14 mouse cellular contexts compared by ENCODE assay signal in genomic region chr11:70720567-70720966, GRCm38 (mm10). TPM values are rescaled to one million over a fixed set of nuclear protein-coding genes. Genes with fewer than 3 reads are reported as not detected.
A peak's percentile ranks its signal among the peaks of the same experiment; 100 is the strongest.
DNase-seq lines count a peak whose midpoint lies in the region; ATAC-seq and TF ChIP-seq lines count a peak whose summit lies in the region.
"Had no signal": no experiment of that assay in that cellular context is flagged by ENCODE, and none has a peak within 500 bp of the region (broad histone marks: within the 10 kb centered on the region; RNA-seq: fewer than 3 reads in every experiment).

No protein-coding gene starts in this region.

- H3K36me3 ChIP-seq in heart, adult 2 months (ENCODE audit: control insufficient read depth, insufficient read depth, low read length) = no peaks in the 10 kb centered on the region

- 59% methylated on average over 3 of the region's 3 CpGs for WGBS in heart, adult 2 months

- intact Hi-C loops in heart, adult 2 months (cut with DNase I) = no loop called here
- intact Hi-C loops in left cerebral cortex, postnatal 10 days (cut with DNase I) = no loop called here

- H3K9ac ChIP-seq in heart, adult 2 months (ENCODE audit: low read depth, low read length) = no peak overlapping the region
- H3K9ac ChIP-seq: embryonic facial prominence, embryonic 12.5 days had no signal

- DNase-seq in heart, adult 2 months = no peak
- DNase-seq in heart, postnatal 4 days = no peak
- peak; percentile 50 for DNase-seq in lung, postnatal 25 days (ENCODE audit: low spot score)
- DNase-seq in lung, postnatal 10 days = no peak
- DNase-seq in left cerebral cortex, adult 8-10 months (ENCODE audit: low spot score in 2 of 2) = no peak
- no peak for DNase-seq in left cerebral cortex, postnatal 10 days (ENCODE audit: extremely low spot score in 1 of 2, low spot score in 2 of 2)
- DNase-seq in frontal cortex, postnatal 14 days (ENCODE audit: low spot score in 2 of 2) = no peak
- DNase-seq: cerebellum, postnatal 14 days; kidney, postnatal 36 days had no signal

- H3K4me1 ChIP-seq in heart, adult 2 months (ENCODE audit: control insufficient read depth, insufficient read depth, low read length) = no peaks in the 10 kb centered on the region
- H3K4me1 ChIP-seq: embryonic facial prominence, embryonic 12.5 days; midbrain, embryonic 10.5 days had no signal

- H3K4me3 ChIP-seq in heart, adult 2 months = no peak overlapping the region
- H3K4me3 ChIP-seq: embryonic facial prominence, embryonic 12.5 days; left cerebral cortex, adult 2 months; midbrain, embryonic 10.5 days had no signal

- peak overlapping the region; percentile 6; the same call in 1 of the 2 replicates for H3K27ac ChIP-seq in heart, adult 2 months
- H3K27ac ChIP-seq: embryonic facial prominence, embryonic 12.5 days; left cerebral cortex, adult 2 months; midbrain, embryonic 10.5 days had no signal

- peak; percentile 99 for ATAC-seq in megakaryocyte, adult 5-6 weeks (ENCODE audit: poor library complexity, severe bottlenecking)
- ATAC-seq: inflammation-experienced regulatory T-cells, adult 6 months had no signal

- no peaks in the 10 kb centered on the region for H3K79me2 ChIP-seq in heart, adult 2 months (replicated peaks; ENCODE audit: control insufficient read depth, insufficient read depth, low read length)

- TF ChIP-seq CTCF in heart, adult 2 months (IDR thresholded peaks at IDR 0.05) = no peak

- no peak for TF ChIP-seq POLR2A in heart, adult 2 months (IDR thresholded peaks at IDR 0.05; ENCODE audit: insufficient read depth, low read depth, low read length)

- no peaks in the 10 kb centered on the region for H3K27me3 ChIP-seq in heart, adult 2 months (ENCODE audit: control insufficient read depth, insufficient read depth, low read length)
- H3K27me3 ChIP-seq: embryonic facial prominence, embryonic 12.5 days had no signal

- no peak for TF ChIP-seq EP300 in heart, adult 2 months (IDR thresholded peaks at IDR 0.05; ENCODE audit: insufficient read depth, low read depth, low read length)

RNA-seq across cellular contexts. Expression of gene Kif1c, which starts 20.2 kb away (rescaled TPM):
- total RNA-seq in heart, adult 2 months (2021) = 100 to 1,000 TPM; 477 to 524 TPM
- polyA plus RNA-seq in heart, adult 2 months (2012; rRNA removed) = 153 and 228 TPM in 2 replicates
- 100 to 1,000 TPM; 238 to 241 TPM for total RNA-seq in heart, postnatal 4 days (2021)
- 6.7 and 7.7 TPM in 2 replicates for total RNA-seq in megakaryocyte, adult 5-6 weeks (2015)
- total RNA-seq in megakaryocyte, adult 5-6 weeks (2017) = 17.4 and 21.6 TPM in 2 replicates
- 10 to 100 TPM; 59.3 to 70.2 (median 65.8) TPM for total RNA-seq in left cerebral cortex, adult 8-10 months (2022)
- 10 to 100 TPM; 38.6 to 41.8 TPM for total RNA-seq in left cerebral cortex, postnatal 10 days (2021)

RNA-seq across cellular contexts. Expression of gene Inca1, which starts 20.6 kb away (rescaled TPM):
- total RNA-seq in heart, adult 2 months (2021) = 1 to 10 TPM; 6.3 to 6.9 TPM
- 4.6 and 5.4 TPM in 2 replicates for polyA plus RNA-seq in heart, adult 2 months (2012; rRNA removed)
- total RNA-seq in heart, postnatal 4 days (2021) = 1 to 10 TPM; 1.7 to 2.2 TPM
- not detected in 2 replicates for total RNA-seq in megakaryocyte, adult 5-6 weeks (2015)
- total RNA-seq in megakaryocyte, adult 5-6 weeks (2017) = 0.57 TPM in 1 of 2 replicates, not detected in the other
- 1 to 10 TPM; 1.6 to 2.7 (median 2.3) TPM for total RNA-seq in left cerebral cortex, adult 8-10 months (2022)
- 1 to 10 TPM; 1.2 to 2.0 TPM for total RNA-seq in left cerebral cortex, postnatal 10 days (2021)

RNA-seq across cellular contexts. Expression of gene Camta2, which starts 32.7 kb away (rescaled TPM):
- total RNA-seq in heart, adult 2 months (2021) = 10 to 100 TPM; 37.8 to 37.9 TPM
- polyA plus RNA-seq in heart, adult 2 months (2012; rRNA removed) = 27.6 and 32.5 TPM in 2 replicates
- total RNA-seq in heart, postnatal 4 days (2021) = 10 to 100 TPM; 22.2 to 23.5 TPM
- total RNA-seq in megakaryocyte, adult 5-6 weeks (2015) = 24.5 and 27.0 TPM in 2 replicates
- 6.4 and 12.5 TPM in 2 replicates for total RNA-seq in megakaryocyte, adult 5-6 weeks (2017)
- 100 to 1,000 TPM; 185 to 201 (median 191) TPM for total RNA-seq in left cerebral cortex, adult 8-10 months (2022)
- 100 to 1,000 TPM; 151 to 152 TPM for total RNA-seq in left cerebral cortex, postnatal 10 days (2021)

RNA-seq across cellular contexts. Expression of gene Zfp3, which starts 43.4 kb away (rescaled TPM):
- total RNA-seq in heart, adult 2 months (2021) = 1 to 10 TPM; 7.5 to 8.5 TPM
- 1.5 and 3.5 TPM in 2 replicates for polyA plus RNA-seq in heart, adult 2 months (2012; rRNA removed)
- 10 to 100 TPM; 11.8 to 12.1 TPM for total RNA-seq in heart, postnatal 4 days (2021)
- 1.9 and 4.8 TPM in 2 replicates for total RNA-seq in megakaryocyte, adult 5-6 weeks (2015)
- 2.1 and 2.8 TPM in 2 replicates for total RNA-seq in megakaryocyte, adult 5-6 weeks (2017)
- 10 to 100 TPM; 16.7 to 20.5 (median 20.0) TPM for total RNA-seq in left cerebral cortex, adult 8-10 months (2022)
- 10 to 100 TPM; 13.8 to 15.8 TPM for total RNA-seq in left cerebral cortex, postnatal 10 days (2021)

RNA-seq across cellular contexts. Expression of gene Spag7, which starts 51.4 kb away (rescaled TPM):
- 10 to 100 TPM; 82.8 to 99.4 TPM for total RNA-seq in heart, adult 2 months (2021)
- polyA plus RNA-seq in heart, adult 2 months (2012; rRNA removed) = 72.9 and 87.8 TPM in 2 replicates
- total RNA-seq in heart, postnatal 4 days (2021) = 10 to 100 TPM; 86.2 to 92.3 TPM
- 78.5 and 83.3 TPM in 2 replicates for total RNA-seq in megakaryocyte, adult 5-6 weeks (2015)
- total RNA-seq in megakaryocyte, adult 5-6 weeks (2017) = 67.0 and 83.5 TPM in 2 replicates
- total RNA-seq in left cerebral cortex, adult 8-10 months (2022) = 10 to 100 TPM; 52.5 to 69.9 (median 59.3) TPM
- total RNA-seq in left cerebral cortex, postnatal 10 days (2021) = 10 to 100 TPM; 50.1 to 52.9 TPM
